Mouse (Mus musculus): ENCODE results near the gene Camk1. TPM values are rescaled to one million over a fixed set of nuclear protein-coding genes. Genes with fewer than 3 reads are reported as not detected.

Gene Camk1
- polyA plus RNA-seq, 1 experiment from 2014 or later: 109 TPM

- WGBS: 84% methylated on average over 20 of the region's 20 CpGs
These were observed 26.6 kb upstream of the Camk1 start for GRCm38 (mm10) chr6:113370194-113370929.

GRCm38 (mm10) chr6:113368577-113368976 is 24.8 kb upstream of the Camk1 start:
- ATAC-seq (ENCODE audit: insufficient read depth) (no peak), DNase-seq (no peak)
- no peak overlapping the region for H3K9ac ChIP-seq
- no peaks in the 10 kb centered on the region for H3K27me3 ChIP-seq (ENCODE audit: insufficient read depth, low read length)
- no peaks in the 10 kb centered on the region for H3K4me1 ChIP-seq (ENCODE audit: insufficient read depth)
- H3K4me3 ChIP-seq (ENCODE audit: low read depth, low read length): no peak overlapping the region
- 76% methylated on average over 5 of the region's 5 CpGs for WGBS
- no peak for TF ChIP-seq CTCF (IDR thresholded peaks at IDR 0.05; ENCODE audit: low read depth)
- no peak overlapping the region for H3K4me2 ChIP-seq
- peaks cover 66% of the 10 kb centered on the region for H3K36me3 ChIP-seq (ENCODE audit: insufficient read depth)
- no peak overlapping the region for H3K27ac ChIP-seq (ENCODE audit: low read depth)
- no peaks in the 10 kb centered on the region for H3K9me3 ChIP-seq (ENCODE audit: low read depth, low read length)

More at GRCm38 (mm10) chr6:113370194-113370929, 26.6 kb upstream of the Camk1 start:
- no peak overlapping the region for H3K27ac ChIP-seq (ENCODE audit: low read depth)
- H3K4me2 ChIP-seq: no peak overlapping the region
- no peak overlapping the region for H3K9ac ChIP-seq
- no peaks in the 10 kb centered on the region for H3K4me1 ChIP-seq (ENCODE audit: insufficient read depth)
- TF ChIP-seq CTCF (IDR thresholded peaks at IDR 0.05; ENCODE audit: low read depth): no peak
- no peaks in the 10 kb centered on the region for H3K27me3 ChIP-seq (ENCODE audit: insufficient read depth, low read length)
- ATAC-seq (ENCODE audit: insufficient read depth) (no peak), DNase-seq (peak; percentile 12)
- H3K4me3 ChIP-seq (ENCODE audit: low read depth, low read length): no peak overlapping the region
- peaks cover 84% of the 10 kb centered on the region for H3K36me3 ChIP-seq (ENCODE audit: insufficient read depth)
- H3K9me3 ChIP-seq (ENCODE audit: low read depth, low read length): no peaks in the 10 kb centered on the region

GRCm38 (mm10) chr6:113368124-113368523 is 24.3 kb upstream of the Camk1 start:
- 87% methylated on average over 7 of the region's 7 CpGs for WGBS
- Histone ChIP-seq H3K9ac (no peak overlapping the region), H3K9me3 (ENCODE audit: low read depth, low read length) (no peaks in the 10 kb centered on the region), H3K4me3 (ENCODE audit: low read depth, low read length) (no peak overlapping the region), H3K4me1 (ENCODE audit: insufficient read depth) (no peaks in the 10 kb centered on the region), H3K4me2 (no peak overlapping the region), H3K27ac (ENCODE audit: low read depth) (no peak overlapping the region), H3K36me3 (ENCODE audit: insufficient read depth) (peaks cover 61% of the 10 kb centered on the region), H3K27me3 (ENCODE audit: insufficient read depth, low read length) (no peaks in the 10 kb centered on the region)
- DNase-seq (no peak), ATAC-seq (ENCODE audit: insufficient read depth) (no peak)
- no peak for TF ChIP-seq CTCF (IDR thresholded peaks at IDR 0.05; ENCODE audit: low read depth)

- no peaks in the 10 kb centered on the region for H3K9me3 ChIP-seq (ENCODE audit: low read depth, low read length)
- no peak overlapping the region for H3K4me2 ChIP-seq
- DNase-seq (no peak), ATAC-seq (ENCODE audit: insufficient read depth) (no peak)
- WGBS: 92% methylated on average over 1 of the region's 1 CpGs
- H3K36me3 ChIP-seq (ENCODE audit: insufficient read depth): peaks cover 57% of the 10 kb centered on the region
- no peaks in the 10 kb centered on the region for H3K4me1 ChIP-seq (ENCODE audit: insufficient read depth)
- no peak overlapping the region for H3K4me3 ChIP-seq (ENCODE audit: low read depth, low read length)
- no peak overlapping the region for H3K9ac ChIP-seq
- no peak overlapping the region for H3K27ac ChIP-seq (ENCODE audit: low read depth)
- no peaks in the 10 kb centered on the region for H3K27me3 ChIP-seq (ENCODE audit: insufficient read depth, low read length)
- no peak for TF ChIP-seq CTCF (IDR thresholded peaks at IDR 0.05; ENCODE audit: low read depth)
These were observed 23.8 kb upstream of the Camk1 start for GRCm38 (mm10) chr6:113367574-113367973.

GRCm38 (mm10) chr6:113366639-113367038 is 22.9 kb upstream of the Camk1 start:
- H3K27ac ChIP-seq (ENCODE audit: low read depth): no peak overlapping the region
- DNase-seq: no peak
- WGBS: 88% methylated on average over 6 of the region's 6 CpGs
- no peak overlapping the region for H3K4me3 ChIP-seq (ENCODE audit: low read depth, low read length)
- H3K36me3 ChIP-seq (ENCODE audit: insufficient read depth): peaks cover 47% of the 10 kb centered on the region
- no peaks in the 10 kb centered on the region for H3K4me1 ChIP-seq (ENCODE audit: insufficient read depth)
- no peak overlapping the region for H3K9ac ChIP-seq
- TF ChIP-seq CTCF (IDR thresholded peaks at IDR 0.05; ENCODE audit: low read depth): no peak
- no peak overlapping the region for H3K4me2 ChIP-seq
- no peak for ATAC-seq (ENCODE audit: insufficient read depth)
- H3K9me3 ChIP-seq (ENCODE audit: low read depth, low read length): no peaks in the 10 kb centered on the region
- H3K27me3 ChIP-seq (ENCODE audit: insufficient read depth, low read length): no peaks in the 10 kb centered on the region

GRCm38 (mm10) chr6:113364518-113365135 is 20.8 kb upstream of the Camk1 start:
- Histone ChIP-seq H3K9ac (no peak overlapping the region), H3K4me1 (ENCODE audit: insufficient read depth) (no peaks in the 10 kb centered on the region), H3K9me3 (ENCODE audit: low read depth, low read length) (no peaks in the 10 kb centered on the region), H3K27me3 (ENCODE audit: insufficient read depth, low read length) (no peaks in the 10 kb centered on the region), H3K4me3 (ENCODE audit: low read depth, low read length) (no peak overlapping the region), H3K27ac (ENCODE audit: low read depth) (no peak overlapping the region), H3K36me3 (ENCODE audit: insufficient read depth) (peaks cover 27% of the 10 kb centered on the region), H3K4me2 (no peak overlapping the region)
- ATAC-seq (ENCODE audit: insufficient read depth) (no peak), DNase-seq (no peak)
- 65% methylated on average over 8 of the region's 8 CpGs for WGBS
- TF ChIP-seq CTCF (IDR thresholded peaks at IDR 0.05; ENCODE audit: low read depth): no peak

- no peak overlapping the region for H3K4me3 ChIP-seq (ENCODE audit: low read depth, low read length)
- no peak for TF ChIP-seq CTCF (IDR thresholded peaks at IDR 0.05; ENCODE audit: low read depth)
- no peak overlapping the region for H3K4me2 ChIP-seq
- no peak for DNase-seq
- no peaks in the 10 kb centered on the region for H3K9me3 ChIP-seq (ENCODE audit: low read depth, low read length)
- ATAC-seq (ENCODE audit: insufficient read depth): no peak
- no peaks in the 10 kb centered on the region for H3K27me3 ChIP-seq (ENCODE audit: insufficient read depth, low read length)
- 96% methylated on average over 1 of the region's 1 CpGs for whole genome bisulfite sequencing
- H3K9ac ChIP-seq: no peak overlapping the region
- no peaks in the 10 kb centered on the region for H3K4me1 ChIP-seq (ENCODE audit: insufficient read depth)
- H3K36me3 ChIP-seq (ENCODE audit: insufficient read depth): peaks cover 9% of the 10 kb centered on the region; the same call in 1 of the 2 replicates
- no peak overlapping the region for H3K27ac ChIP-seq (ENCODE audit: low read depth)
These were observed 18.5 kb upstream of the Camk1 start for GRCm38 (mm10) chr6:113362241-113362640.

All from lung, embryonic 14.5 days (tissue).